Mouse (Mus musculus) liver, postnatal 0 days (tissue): ENCODE results near the gene Tek. TPM values are rescaled to one million over a fixed set of nuclear protein-coding genes. Genes with fewer than 3 reads are reported as not detected.

ENCODE experiments used
- ATAC-seq: fragments of 200-750 bp; cut with Nextera tagmentation; 2 replicates; pipeline ENCODE4 v1.8.0; 2017; ENCODE audit warnings: mild to moderate bottlenecking, moderate library complexity
- DNase-seq: peaks from one replicate; pipeline ENCODE4 v3.0.0-alpha.2; 2016
- H3K27ac ChIP-seq: fragments of 300-500 bp; sonication (generic); 2 replicates; pipeline ENCODE4 v1.5.1; 2014; ENCODE audit warnings: antibody characterized with exemption, moderate library complexity, mild to moderate bottlenecking, low read depth
- H3K27me3 ChIP-seq: fragments of 300-500 bp; sonication (generic); 2 replicates; pipeline ENCODE4 v1.6.1; 2014; ENCODE audit warnings: low read length, control low read depth, mixed read lengths; ENCODE audit not compliant: insufficient read depth
- H3K36me3 ChIP-seq: fragments of 300-500 bp; sonication (generic); replicated peaks from 2 replicates; pipeline ENCODE4 v1.6.1; 2014; ENCODE audit warnings: mild to moderate bottlenecking, control low read depth, low read length, moderate library complexity, mixed read lengths; ENCODE audit not compliant: insufficient read depth
- H3K4me1 ChIP-seq: fragments of 300-500 bp; sonication (generic); 2 replicates; pipeline ENCODE4 v1.6.1; 2014; ENCODE audit warnings: antibody characterized with exemption, mild to moderate bottlenecking, control low read depth; ENCODE audit not compliant: insufficient read depth
- H3K4me2 ChIP-seq: fragments of 300-500 bp; sonication (generic); 2 replicates; pipeline ENCODE4 v1.6.1; 2014; ENCODE audit warnings: low read depth, mild to moderate bottlenecking, low read length, moderate library complexity, mixed read lengths
- H3K4me3 ChIP-seq: fragments of 300-500 bp; sonication (generic); 2 replicates; pipeline ENCODE4 v1.5.1; 2014; ENCODE audit warnings: low read depth, low read length
- H3K9ac ChIP-seq: fragments of 300-500 bp; sonication (generic); replicated peaks from 2 replicates; pipeline ENCODE4 v1.6.1; 2014; ENCODE audit warnings: mild to moderate bottlenecking, moderate library complexity
- H3K9me3 ChIP-seq: fragments of 300-500 bp; sonication (generic); 2 replicates; pipeline ENCODE4 v1.6.1; 2016; ENCODE audit warnings: mild to moderate bottlenecking, control low read depth, low read length, mixed read lengths
- CTCF ChIP-seq: sonication (generic); IDR thresholded peaks from 2 replicates; pipeline ENCODE4 v1.5.1; 2016; ENCODE audit warnings: antibody characterized with exemption, low read depth
- EP300 ChIP-seq: IDR thresholded peaks from 2 replicates; pipeline ENCODE4 v1.6.1; 2016; ENCODE audit warnings: antibody characterized with exemption, low read depth, mild to moderate bottlenecking
- WGBS: fragments of 180-500 bp; shearing (Covaris S2); extraction: QIAGEN DNeasy Blood & Tissue Kit; methylation state at CpG from one replicate; pipeline ENCODE4 v1.1.7; 2014; ENCODE audit not compliant: insufficient replicate concordance; 5-methylcytosine and 5-hydroxymethylcytosine counted together
- polyA plus RNA-seq: library from polyadenylated mRNA; unstranded; fragments of >200 nt; fragmentation: Nextera tagmentation; extraction: Ambion mirVana; gene quantifications from 2 replicates; pipeline ENCODE4 v1.2.1, GENCODE M21; 2015

Tek gene
- polyA plus RNA-seq, 1 experiment from 2014 or later: 3.8 TPM

GRCm38 (mm10) chr4:94711426-94711825 lies 27.7 kb upstream of the Tek start:
- no peak overlapping the region for H3K4me2 ChIP-seq
- no peak for ATAC-seq
- H3K9ac ChIP-seq: no peak overlapping the region
- no peaks in the 10 kb centered on the region for H3K4me1 ChIP-seq
- no peaks in the 10 kb centered on the region for H3K9me3 ChIP-seq
- H3K36me3 ChIP-seq: no peaks in the 10 kb centered on the region
- TF ChIP-seq CTCF (no peak), EP300 (no peak)
- H3K4me3 ChIP-seq: no peak overlapping the region
- no peaks in the 10 kb centered on the region for H3K27me3 ChIP-seq
- WGBS: 57% methylated on average over 4 of the region's 4 CpGs
- H3K27ac ChIP-seq: no peak overlapping the region
- DNase-seq: no peak

GRCm38 (mm10) chr4:94713741-94714140 lies 25.3 kb upstream of the Tek start:
- no peaks in the 10 kb centered on the region for H3K4me1 ChIP-seq
- H3K9me3 ChIP-seq: no peaks in the 10 kb centered on the region
- H3K4me2 ChIP-seq: no peak overlapping the region
- DNase-seq (no peak), ATAC-seq (no peak)
- TF ChIP-seq CTCF: no peak
- TF ChIP-seq EP300: no peak
- H3K9ac ChIP-seq: no peak overlapping the region
- H3K4me3 ChIP-seq: no peak overlapping the region
- no peak overlapping the region for H3K27ac ChIP-seq
- no peaks in the 10 kb centered on the region for H3K36me3 ChIP-seq
- no peaks in the 10 kb centered on the region for H3K27me3 ChIP-seq

GRCm38 (mm10) chr4:94715166-94715565 lies 23.9 kb upstream of the Tek start:
- no peak overlapping the region for H3K4me3 ChIP-seq
- WGBS: 45% methylated on average over 6 of the region's 6 CpGs
- no peaks in the 10 kb centered on the region for H3K4me1 ChIP-seq
- TF ChIP-seq CTCF: no peak
- no peak for TF ChIP-seq EP300
- no peak overlapping the region for H3K4me2 ChIP-seq
- no peaks in the 10 kb centered on the region for H3K36me3 ChIP-seq
- no peak overlapping the region for H3K27ac ChIP-seq
- H3K27me3 ChIP-seq: no peaks in the 10 kb centered on the region
- ATAC-seq (no peak), DNase-seq (no peak)
- H3K9ac ChIP-seq: no peak overlapping the region
- no peaks in the 10 kb centered on the region for H3K9me3 ChIP-seq

GRCm38 (mm10) chr4:94725799-94726198 lies 13.3 kb upstream of the Tek start:
- Histone ChIP-seq H3K27me3 (no peaks in the 10 kb centered on the region), H3K4me1 (no peaks in the 10 kb centered on the region), H3K27ac (no peak overlapping the region), H3K9ac (no peak overlapping the region), H3K4me2 (no peak overlapping the region), H3K36me3 (no peaks in the 10 kb centered on the region), H3K9me3 (no peaks in the 10 kb centered on the region), H3K4me3 (no peak overlapping the region)
- 73% methylated on average over 4 of the region's 4 CpGs for WGBS
- TF ChIP-seq EP300: no peak
- TF ChIP-seq CTCF: no peak
- ATAC-seq (no peak), DNase-seq (no peak)

GRCm38 (mm10) chr4:94732721-94733120 lies 6.4 kb upstream of the Tek start:
- Histone ChIP-seq H3K27ac (no peak overlapping the region), H3K4me3 (no peak overlapping the region), H3K4me1 (no peaks in the 10 kb centered on the region), H3K4me2 (no peak overlapping the region), H3K36me3 (no peaks in the 10 kb centered on the region), H3K9me3 (no peaks in the 10 kb centered on the region), H3K9ac (no peak overlapping the region), H3K27me3 (no peaks in the 10 kb centered on the region)
- TF ChIP-seq CTCF (no peak), EP300 (no peak)
- ATAC-seq: no peak
- DNase-seq: no peak

GRCm38 (mm10) chr4:94737326-94738295 lies 1.5 kb upstream of the Tek start:
- H3K4me1 ChIP-seq: no peaks in the 10 kb centered on the region
- no peaks in the 10 kb centered on the region for H3K36me3 ChIP-seq
- no peak for DNase-seq
- no peak for ATAC-seq
- H3K9me3 ChIP-seq: no peaks in the 10 kb centered on the region
- no peak for TF ChIP-seq CTCF
- TF ChIP-seq EP300: no peak
- no peak overlapping the region for H3K9ac ChIP-seq
- no peak overlapping the region for H3K27ac ChIP-seq
- no peak overlapping the region for H3K4me3 ChIP-seq
- H3K27me3 ChIP-seq: no peaks in the 10 kb centered on the region
- 45% methylated on average over 5 of the region's 5 CpGs for WGBS
- H3K4me2 ChIP-seq: no peak overlapping the region
